Mouse (Mus musculus): ENCODE measurements around the gene Dnajc10. TPM values are rescaled to one million over a fixed set of nuclear protein-coding genes. Genes with fewer than 3 reads are reported as not detected.

Gene Dnajc10
- total RNA-seq, 2 experiments from 2014 or later, result 93.4 to 117 TPM

- no peak for ATAC-seq (ENCODE audit: poor library complexity, severe bottlenecking)
Observed at GRCm38 (mm10) chr2:80328961-80329653, 13.8 kb downstream of the Dnajc10 start.

DNA sequence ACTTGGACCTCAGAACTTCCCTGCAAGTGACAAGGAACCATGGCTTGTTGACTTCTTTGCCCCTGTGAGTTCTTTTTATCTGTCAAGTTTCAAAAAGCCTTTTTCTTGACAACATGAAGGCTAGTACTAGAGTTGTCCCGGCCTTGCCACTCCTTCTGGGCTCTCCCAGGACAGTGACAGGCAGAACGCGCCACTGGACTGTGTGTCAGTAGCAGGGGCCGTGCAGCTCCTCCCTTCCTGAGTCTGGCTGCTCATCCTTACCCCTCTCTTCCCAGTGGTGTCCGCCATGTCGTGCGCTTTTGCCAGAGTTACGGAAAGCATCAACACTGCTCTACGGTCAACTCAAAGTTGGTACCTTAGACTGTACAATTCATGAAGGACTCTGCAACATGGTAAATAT lies 25.3 kb downstream of the Dnajc10 start:
- no peak for ATAC-seq (ENCODE audit: poor library complexity, severe bottlenecking)

DNA sequence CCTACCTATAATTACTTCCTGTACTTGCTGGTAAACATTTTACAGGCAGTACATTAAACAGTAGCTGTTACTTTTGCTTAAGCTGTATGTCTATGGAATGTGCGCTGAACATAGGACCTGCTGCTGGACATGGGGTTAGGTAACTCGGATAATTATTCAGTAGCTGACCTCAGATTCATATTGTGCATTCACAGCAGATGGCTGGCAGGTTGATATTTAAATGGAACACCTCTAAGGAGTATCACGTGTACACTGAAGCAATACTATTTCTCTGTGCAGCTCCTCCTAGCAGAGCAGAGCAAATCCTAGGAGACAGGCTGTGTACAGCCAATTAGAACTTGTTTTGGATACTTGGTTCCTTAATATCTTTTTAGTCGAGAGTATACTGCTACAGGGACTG lies 39.3 kb downstream of the Dnajc10 start:
- ATAC-seq (ENCODE audit: poor library complexity, severe bottlenecking), result no peak

GRCm38 (mm10) chr2:80356656-80357231 lies 41.5 kb downstream of the Dnajc10 start:
- no peak for ATAC-seq (ENCODE audit: poor library complexity, severe bottlenecking)

DNA sequence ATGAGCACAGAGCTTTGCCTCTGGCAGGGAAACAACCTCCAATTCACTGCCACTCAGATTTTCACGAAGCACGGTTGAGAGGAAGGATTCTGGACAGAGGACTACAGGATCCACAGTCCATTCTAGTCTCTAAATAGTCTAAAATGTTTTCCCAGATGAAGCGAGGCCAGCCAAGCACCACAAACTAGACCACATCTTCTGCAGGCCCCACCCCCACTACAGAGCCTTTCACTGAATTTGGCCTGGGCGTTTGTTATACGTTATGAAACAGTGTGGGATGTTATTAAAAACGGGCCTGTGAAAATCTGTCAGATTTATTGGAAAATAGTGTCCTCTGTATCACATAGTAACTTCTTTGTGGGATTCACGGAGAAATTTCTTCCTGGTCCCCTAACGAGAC lies 56.2 kb downstream of the Dnajc10 start:
- no peak for ATAC-seq (ENCODE audit: poor library complexity, severe bottlenecking)

DNA sequence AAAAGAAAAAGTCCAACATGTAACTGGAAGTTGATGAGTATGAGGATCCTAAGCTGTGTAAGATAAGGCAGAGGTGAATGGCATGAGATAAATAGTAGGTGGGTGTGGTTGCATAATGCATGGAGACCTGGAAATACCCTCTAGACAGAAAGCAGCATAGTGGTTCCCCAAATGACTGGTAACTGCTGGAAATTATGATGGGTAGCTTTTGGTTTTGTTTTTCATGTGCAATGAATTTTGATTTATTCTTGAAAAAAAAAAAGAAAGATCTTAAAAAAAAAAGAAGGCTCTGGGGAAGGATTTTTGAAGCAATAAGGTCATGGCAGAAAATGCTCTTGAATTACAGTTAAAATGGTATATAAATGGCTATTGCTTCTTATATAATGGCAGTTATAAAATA lies 59.6 kb downstream of the Dnajc10 start:
- ATAC-seq (ENCODE audit: poor library complexity, severe bottlenecking), result no peak

DNA sequence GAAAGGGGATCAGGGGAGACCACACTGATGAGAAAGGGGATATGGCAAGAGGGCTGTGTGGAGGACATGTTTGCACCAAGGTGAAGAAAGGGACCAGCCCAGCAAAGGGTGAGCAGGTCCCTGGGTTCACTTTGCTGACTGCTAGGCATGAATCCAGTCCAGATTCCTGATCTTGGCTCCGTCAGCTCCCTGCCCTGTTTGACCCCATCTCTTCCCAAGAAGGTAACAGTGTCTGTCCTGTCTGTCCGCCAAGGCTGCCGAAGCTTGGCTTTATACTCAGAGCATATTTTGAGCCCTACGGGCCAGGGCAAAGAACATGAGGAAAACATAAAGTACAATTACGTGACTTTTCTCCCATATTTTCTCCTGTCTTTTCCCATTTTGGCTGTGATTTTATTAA lies 64.6 kb downstream of the Dnajc10 start:
- ATAC-seq (ENCODE audit: poor library complexity, severe bottlenecking), result no peak

DNA sequence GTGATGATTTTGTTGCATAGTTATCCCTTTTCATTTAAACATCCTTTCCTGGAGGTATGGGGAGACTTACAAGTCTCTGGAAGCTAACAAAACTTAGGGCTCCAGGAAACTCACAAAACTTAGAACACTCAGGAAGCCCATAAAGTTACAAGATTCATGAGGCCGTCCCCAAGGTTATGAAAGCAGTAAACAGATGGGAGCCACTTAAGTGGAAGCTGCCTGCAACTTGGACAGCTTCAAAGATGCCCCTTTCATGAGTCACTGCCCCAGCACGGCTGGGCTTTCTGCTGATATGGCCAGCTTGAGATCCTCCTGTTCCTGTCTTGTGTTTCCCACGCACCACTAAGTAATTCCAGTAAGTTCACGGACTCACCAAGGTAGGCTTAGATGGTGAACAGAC lies 69.2 kb downstream of the Dnajc10 start:
- no peak for ATAC-seq (ENCODE audit: poor library complexity, severe bottlenecking)

GRCm38 (mm10) chr2:80386255-80386654 lies 71.0 kb downstream of the Dnajc10 start:
- no peak for ATAC-seq (ENCODE audit: poor library complexity, severe bottlenecking)

- ATAC-seq (ENCODE audit: poor library complexity, severe bottlenecking), result no peak
Observed at GRCm38 (mm10) chr2:80387668-80388067, 72.4 kb downstream of the Dnajc10 start.

GRCm38 (mm10) chr2:80388341-80388740 lies 73.1 kb downstream of the Dnajc10 start:
- ATAC-seq (ENCODE audit: poor library complexity, severe bottlenecking), result no peak

DNA sequence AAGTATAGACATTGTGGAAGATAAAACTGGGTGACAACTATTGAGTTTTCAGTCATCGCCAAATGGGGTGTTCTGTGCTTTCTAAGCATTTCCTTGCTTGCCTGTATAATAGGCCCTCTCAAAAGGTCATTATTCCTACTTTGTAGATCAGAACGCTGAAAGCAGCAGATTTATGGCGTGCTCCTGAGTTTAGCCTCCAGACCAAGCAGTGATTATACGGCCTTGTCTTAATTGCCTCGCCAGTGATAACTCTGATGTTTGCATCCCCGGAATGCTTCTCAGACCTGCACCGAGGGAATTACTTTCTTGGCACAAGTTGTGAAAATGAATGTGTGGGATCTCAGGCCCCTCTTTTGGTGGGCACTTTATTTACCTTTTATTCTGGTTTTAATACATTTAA lies 80.8 kb downstream of the Dnajc10 start:
- ATAC-seq (ENCODE audit: poor library complexity, severe bottlenecking), result no peak

DNA sequence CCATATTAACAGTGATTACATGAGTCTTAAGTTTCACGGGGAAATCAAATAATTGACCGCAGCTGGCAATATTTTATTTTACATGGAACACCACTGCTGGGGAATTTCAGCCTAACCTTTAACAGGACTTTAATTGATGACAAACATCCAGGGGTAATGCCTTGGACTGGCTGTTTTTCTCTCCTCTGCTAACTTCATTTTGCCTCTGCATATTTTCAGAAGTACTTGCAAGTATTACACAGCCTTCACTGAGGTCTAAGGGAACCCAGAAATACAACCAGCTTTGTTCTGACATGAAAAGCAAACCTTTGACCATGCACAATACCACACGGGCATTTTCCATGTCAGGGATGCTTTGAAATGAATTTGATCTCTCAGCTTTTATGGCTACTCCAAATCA lies 81.6 kb downstream of the Dnajc10 start:
- ATAC-seq (ENCODE audit: poor library complexity, severe bottlenecking), result no peak

DNA sequence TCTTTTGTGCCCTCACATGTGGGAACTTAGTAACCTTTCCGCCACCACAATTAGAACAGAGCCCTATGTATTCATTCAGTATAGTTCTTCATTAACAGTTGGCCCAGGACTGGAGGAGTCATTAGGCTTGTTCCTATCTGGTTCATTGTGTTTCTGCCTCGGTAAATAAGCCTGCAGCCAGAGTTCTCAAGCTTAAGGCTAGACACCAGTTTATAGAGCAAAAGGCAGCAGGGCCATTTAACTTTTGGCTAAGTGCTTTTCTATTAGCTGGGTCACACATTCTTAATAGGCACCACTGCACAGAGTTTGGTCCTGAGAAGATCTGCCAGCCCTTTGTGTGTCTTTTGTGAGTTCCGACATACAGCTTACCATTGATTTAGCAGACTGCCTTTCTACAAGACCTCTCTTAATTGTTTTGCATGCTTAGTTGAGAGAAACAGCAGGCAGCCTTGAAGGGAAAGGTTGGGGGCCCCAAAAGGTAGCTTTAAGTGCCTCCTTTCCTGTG lies 83.4 kb downstream of the Dnajc10 start:
- ATAC-seq (ENCODE audit: poor library complexity, severe bottlenecking), result no peak

Other genes with a start within 250 kb of the Dnajc10 start
- gene Pde1a, start 186.0 kb upstream of the Dnajc10 start, total RNA-seq (2015), result 0.25 TPM in 1 of 2 replicates, not detected in the other
- gene Pde1a, start 186.0 kb upstream of the Dnajc10 start, total RNA-seq (2017), result 0.15 TPM in 1 of 2 replicates, not detected in the other
- gene Prdx6b, start 23.0 kb upstream of the Dnajc10 start, total RNA-seq (2015), result not detected in 2 replicates
- gene Prdx6b, start 23.0 kb upstream of the Dnajc10 start, total RNA-seq (2017), result not detected in 2 replicates
- not detected in 2 replicates for gene Frzb, start 132.2 kb downstream of the Dnajc10 start, total RNA-seq (2015)
- not detected in 2 replicates for gene Frzb, start 132.2 kb downstream of the Dnajc10 start, total RNA-seq (2017)

Data from megakaryocyte, adult 5-6 weeks (primary cell).